Mouse (Mus musculus): ENCODE results near the gene Psme3.
A peak's percentile ranks its signal among the peaks of the same experiment; 100 is the strongest.

DNA sequence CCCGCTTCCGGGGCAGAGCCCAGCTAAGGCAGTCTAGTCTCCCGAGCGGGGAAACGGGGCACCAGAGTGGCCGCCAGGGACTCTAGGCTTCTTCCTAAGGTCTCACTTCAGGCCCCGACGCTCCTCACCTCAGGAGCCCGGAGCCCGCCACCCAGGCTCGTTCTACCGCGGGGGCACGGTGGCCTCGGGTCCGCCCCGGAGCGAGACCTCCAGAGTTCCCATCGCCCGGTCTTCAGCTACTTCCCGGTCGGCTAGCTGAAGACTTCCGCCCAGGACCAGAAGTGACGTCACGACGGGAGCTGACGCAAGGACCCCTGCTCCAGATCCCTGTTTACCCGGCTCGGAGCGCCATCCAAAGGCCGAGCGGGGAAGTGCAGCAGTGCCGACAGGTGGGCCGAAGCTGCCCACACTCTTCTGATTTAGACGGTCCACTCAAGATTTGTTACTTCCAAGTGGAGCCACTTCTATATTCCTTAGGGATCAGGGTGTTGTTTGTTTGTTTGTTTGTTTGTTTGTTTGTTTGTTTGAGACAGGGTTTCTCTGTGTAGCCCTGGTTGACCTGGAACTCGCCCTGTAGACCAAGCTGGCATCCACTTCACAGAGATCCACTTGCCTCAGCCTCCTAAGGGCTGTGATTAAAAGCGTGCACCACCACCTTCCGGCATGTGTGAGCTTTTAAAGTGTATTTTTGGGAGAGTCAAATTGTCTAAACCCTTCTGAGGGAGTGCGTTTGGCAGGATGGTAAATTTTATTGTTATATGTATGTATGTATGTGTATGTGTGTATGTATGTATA, 13.8 kb upstream of the Psme3 start, which contains the start of gene Becn1:
- TF ChIP-seq CTCF (IDR thresholded peaks at IDR 0.05; ENCODE audit: borderline replicate concordance, extremely low read depth, insufficient read depth, insufficient read length), result peak; percentile 98
- peak; percentile 39; the same call in 1 of the 2 replicates for TF ChIP-seq POLR2A (IDR thresholded peaks at IDR 0.05; ENCODE audit: borderline replicate concordance, extremely low read depth, insufficient read depth, insufficient read length, poor library complexity, severe bottlenecking)
